In genomic region chr2:129224178-129224577, GRCm38 (mm10) we compare ENCODE assay signal across 20 mouse cellular contexts. TPM values are rescaled to one million over a fixed set of nuclear protein-coding genes. Genes with fewer than 3 reads are reported as not detected.
DNase-seq lines count a peak whose midpoint lies in the region; ATAC-seq and TF ChIP-seq lines count a peak whose summit lies in the region.
"Had no signal": no experiment of that assay in that cellular context is flagged by ENCODE, and none has a peak within 500 bp of the region (broad histone marks: within the 10 kb centered on the region; RNA-seq: fewer than 3 reads in every experiment).

No protein-coding gene starts in this region.

- H3K4me1 ChIP-seq in kidney, adult 2 months (ENCODE audit: control insufficient read depth, insufficient read depth, low read length) = peaks cover 5% of the 10 kb centered on the region; the same call in 1 of the 2 replicates
- no peaks in the 10 kb centered on the region for H3K4me1 ChIP-seq in ES-Bruce4 (ENCODE audit: control insufficient read depth, insufficient read depth, low read length)
- no peaks in the 10 kb centered on the region for H3K4me1 ChIP-seq in intestine, embryonic 15.5 days (replicated peaks)
- peaks cover 51 to 55% of the 10 kb centered on the region in 2 experiments for H3K4me1 ChIP-seq in liver, embryonic 14.5 days (replicated peaks; ENCODE audit: control insufficient read depth in 2 of 2, insufficient read depth in 2 of 2, low read length in 1 of 2)
- H3K4me1 ChIP-seq: embryonic facial prominence, embryonic 12.5 days; forebrain, embryonic 12.5 days; heart, embryonic 15.5 days had no signal

- no peak overlapping the region for H3K27ac ChIP-seq in kidney, adult 2 months (ENCODE audit: insufficient read depth, low read depth, low read length)
- H3K27ac ChIP-seq in ES-Bruce4 (ENCODE audit: insufficient read depth, low read length) = peak overlapping the region; percentile 5; the same call in 1 of the 2 replicates
- no peak overlapping the region for H3K27ac ChIP-seq in intestine, embryonic 15.5 days
- peak overlapping the region; percentile 95 for H3K27ac ChIP-seq in liver, embryonic 14.5 days
- H3K27ac ChIP-seq: embryonic facial prominence, embryonic 12.5 days; forebrain, embryonic 12.5 days; heart, embryonic 15.5 days; hindbrain, embryonic 10.5 days; hindbrain, embryonic 14.5 days had no signal

- no peak for TF ChIP-seq CTCF in kidney, adult 2 months (conservative IDR thresholded peaks at IDR 0.05; ENCODE audit: insufficient read depth, insufficient read length, low read depth, low read length)
- no peak for TF ChIP-seq CTCF in ES-Bruce4 (IDR thresholded peaks at IDR 0.05; ENCODE audit: low read depth, low read length)
- TF ChIP-seq CTCF in liver, embryonic 14.5 days (IDR thresholded peaks at IDR 0.05; ENCODE audit: low read depth) = no peak

- H3K4me3 ChIP-seq in kidney, adult 2 months (ENCODE audit: insufficient read depth, low read depth, low read length) = no peak overlapping the region
- no peak overlapping the region for H3K4me3 ChIP-seq in ES-Bruce4 (ENCODE audit: low read depth, low read length)
- no peak overlapping the region for H3K4me3 ChIP-seq in intestine, embryonic 15.5 days (replicated peaks)
- no peak overlapping the region for H3K4me3 ChIP-seq in liver, embryonic 14.5 days (ENCODE audit: insufficient read depth in 1 of 2, low read depth in 2 of 2, low read length in 2 of 2)
- H3K4me3 ChIP-seq: embryonic facial prominence, embryonic 12.5 days; forebrain, embryonic 12.5 days; heart, embryonic 15.5 days; hindbrain, embryonic 10.5 days had no signal

- H3K9me3 ChIP-seq in ES-Bruce4 (replicated peaks; ENCODE audit: control insufficient read depth, insufficient read depth, low read length, poor library complexity, severe bottlenecking) = no peaks in the 10 kb centered on the region
- H3K9me3 ChIP-seq in intestine, embryonic 15.5 days = no peaks in the 10 kb centered on the region
- H3K9me3 ChIP-seq in liver, embryonic 14.5 days (ENCODE audit: control insufficient read depth, low read length) = no peaks in the 10 kb centered on the region
- H3K9me3 ChIP-seq: embryonic facial prominence, embryonic 12.5 days; forebrain, embryonic 12.5 days; heart, embryonic 15.5 days; hindbrain, embryonic 10.5 days had no signal

- H3K27me3 ChIP-seq in kidney, adult 2 months (replicated peaks; ENCODE audit: control insufficient read depth, insufficient read depth, low read length) = no peaks in the 10 kb centered on the region
- no peaks in the 10 kb centered on the region for H3K27me3 ChIP-seq in ES-Bruce4 (ENCODE audit: control insufficient read depth, insufficient read depth, low read length, poor library complexity, severe bottlenecking)
- no peaks in the 10 kb centered on the region for H3K27me3 ChIP-seq in intestine, embryonic 15.5 days (replicated peaks)
- no peaks in the 10 kb centered on the region for H3K27me3 ChIP-seq in liver, embryonic 14.5 days (ENCODE audit: control insufficient read depth, insufficient read depth, low read length)
- H3K27me3 ChIP-seq: CH12.LX; embryonic facial prominence, embryonic 12.5 days; forebrain, embryonic 12.5 days; heart, embryonic 15.5 days had no signal

- DNase-seq in kidney, adult 2 months = peak; percentile 46
- DNase-seq in kidney, adult 8-10 months = no peak
- DNase-seq in liver, embryonic 14.5 days (ENCODE audit: low read depth in 3 of 3, low spot score in 3 of 3) = no peak
- no peak for DNase-seq in adrenal gland, postnatal 14 days
- DNase-seq in cerebellum, adult 11-12 months = no peak
- DNase-seq: adrenal gland, adult 8-10 months; cerebellum, adult 11 months; cerebellum, adult 9-10 months; cerebellum, postnatal 25 days; gastrocnemius, postnatal 14 days; heart, postnatal 14 days had no signal

- H3K9ac ChIP-seq in ES-Bruce4 (ENCODE audit: low read depth, poor library complexity, severe bottlenecking) = no peak overlapping the region
- no peak overlapping the region for H3K9ac ChIP-seq in intestine, embryonic 15.5 days
- H3K9ac ChIP-seq in liver, embryonic 14.5 days (replicated peaks) = peak overlapping the region; percentile 0; the same call in 1 of the 2 replicates
- H3K9ac ChIP-seq: embryonic facial prominence, embryonic 12.5 days; forebrain, embryonic 12.5 days; heart, embryonic 15.5 days; hindbrain, embryonic 14.5 days had no signal

- 60% methylated on average over 4 of the region's 4 CpGs for WGBS in kidney, adult 2 months
- WGBS in intestine, embryonic 15.5 days = 69% methylated on average over 4 of the region's 4 CpGs
- WGBS in liver, embryonic 14.5 days (ENCODE audit: insufficient replicate concordance) = 70% methylated on average over 4 of the region's 4 CpGs

- TF ChIP-seq POLR2A in kidney, adult 2 months (IDR thresholded peaks at IDR 0.05; ENCODE audit: low read depth, low read length) = no peak
- no peak for TF ChIP-seq POLR2A in ES-Bruce4 (IDR thresholded peaks at IDR 0.05; ENCODE audit: insufficient read depth, low read length)

- no peak for TF ChIP-seq EP300 in ES-Bruce4 (IDR thresholded peaks at IDR 0.05; ENCODE audit: insufficient read depth, low read depth, low read length)
- no peak for TF ChIP-seq EP300 in liver, embryonic 14.5 days (IDR thresholded peaks at IDR 0.05; ENCODE audit: low read depth)

- no peak overlapping the region for H3K4me2 ChIP-seq in intestine, embryonic 15.5 days (replicated peaks)
- no peak overlapping the region for H3K4me2 ChIP-seq in liver, embryonic 14.5 days (ENCODE audit: low read depth)
- H3K4me2 ChIP-seq: embryonic facial prominence, embryonic 12.5 days; forebrain, embryonic 12.5 days; heart, embryonic 15.5 days; hindbrain, embryonic 14.5 days had no signal

- ATAC-seq in intestine, embryonic 15.5 days = peak; percentile 42; the same call in 1 of the 2 replicates
- no peak for ATAC-seq in liver, embryonic 14.5 days (ENCODE audit: insufficient read depth)
- ATAC-seq: forebrain, embryonic 16.5 days had no signal

- no peaks in the 10 kb centered on the region for H3K36me3 ChIP-seq in kidney, adult 2 months (ENCODE audit: control insufficient read depth, insufficient read depth, low read length)
- H3K36me3 ChIP-seq in ES-Bruce4 (ENCODE audit: control insufficient read depth, insufficient read depth, low read length, poor library complexity, severe bottlenecking) = no peaks in the 10 kb centered on the region
- no peaks in the 10 kb centered on the region for H3K36me3 ChIP-seq in intestine, embryonic 15.5 days
- no peaks in the 10 kb centered on the region for H3K36me3 ChIP-seq in liver, embryonic 14.5 days (replicated peaks; ENCODE audit: control insufficient read depth, insufficient read depth, low read depth)
- H3K36me3 ChIP-seq: embryonic facial prominence, embryonic 12.5 days; forebrain, embryonic 12.5 days; heart, embryonic 15.5 days; hindbrain, embryonic 10.5 days had no signal

RNA-seq across cellular contexts. Expression of gene Slc20a1, which starts 25.6 kb away (rescaled TPM):
- polyA plus RNA-seq in kidney, adult 2 months (2012; rRNA removed) = 14.0 and 14.7 TPM in 2 replicates
- polyA plus RNA-seq in ES-Bruce4 (2011; ENCODE audit: insufficient read depth, insufficient read length, low read depth, missing spikeins) = 224 and 225 TPM in 2 replicates
- polyA plus RNA-seq in intestine, embryonic 15.5 days (2015; fragmentation: Nextera tagmentation; extraction: Ambion mirVana) = 33.6 and 35.4 TPM in 2 replicates
- 37.7 and 50.7 TPM in 2 replicates for polyA plus RNA-seq in liver, embryonic 14.5 days (2012; rRNA removed)
- 42.7 and 49.2 TPM in 2 replicates for polyA plus RNA-seq in liver, embryonic 14.5 days (2014; fragmentation: Nextera tagmentation; extraction: Ambion mirVana)
- 19.1 and 24.3 TPM in 2 replicates for total RNA-seq in adrenal gland, postnatal 14 days (2021)

Comparison
In these comparisons a context has a peak if more than half of its experiments do, and no peak if none do; other contexts are left out.
1. H3K27ac ChIP-seq: peak in ES-Bruce4 (single experiment) and liver, embryonic 14.5 days (single experiment); none in kidney, adult 2 months (single experiment) and intestine, embryonic 15.5 days (single experiment).